Mouse (Mus musculus): ENCODE results near the gene Faap100. TPM values are rescaled to one million over a fixed set of nuclear protein-coding genes. Genes with fewer than 3 reads are reported as not detected.
"Not testable (repeated sequence)": the region's sequence is repeated elsewhere in the genome, so short reads cannot be mapped to it uniquely, and the experiment has no call there.

Gene Faap100
- polyA plus RNA-seq, 1 experiment from 2014 or later = 33.8 TPM

- 94% methylated on average over 4 of the region's 4 CpGs for WGBS
- Histone ChIP-seq H3K4me3 (ENCODE audit: low read depth, low read length) (no peak overlapping the region), H3K9me3 (ENCODE audit: control insufficient read depth, low read length) (no peaks in the 10 kb centered on the region), H3K27ac (ENCODE audit: low read depth, low read length) (no peak overlapping the region), H3K4me2 (ENCODE audit: low read depth, low read length, severe bottlenecking) (no peak overlapping the region), H3K4me1 (replicated peaks; ENCODE audit: control insufficient read depth, insufficient read depth, low read length) (peaks cover 10% of the 10 kb centered on the region), H3K27me3 (ENCODE audit: control insufficient read depth, insufficient read depth, low read length) (no peaks in the 10 kb centered on the region), H3K9ac (ENCODE audit: low read length) (no peak overlapping the region), H3K36me3 (ENCODE audit: control insufficient read depth, insufficient read depth, low read length) (no peaks in the 10 kb centered on the region)
- ATAC-seq (replicated peaks; ENCODE audit: low FRiP score) (no peak), DNase-seq (ENCODE audit: low spot score) (no peak)
These were observed 21.7 kb downstream of the Faap100 start for GRCm38 (mm10) chr11:120356900-120357299.

DNA sequence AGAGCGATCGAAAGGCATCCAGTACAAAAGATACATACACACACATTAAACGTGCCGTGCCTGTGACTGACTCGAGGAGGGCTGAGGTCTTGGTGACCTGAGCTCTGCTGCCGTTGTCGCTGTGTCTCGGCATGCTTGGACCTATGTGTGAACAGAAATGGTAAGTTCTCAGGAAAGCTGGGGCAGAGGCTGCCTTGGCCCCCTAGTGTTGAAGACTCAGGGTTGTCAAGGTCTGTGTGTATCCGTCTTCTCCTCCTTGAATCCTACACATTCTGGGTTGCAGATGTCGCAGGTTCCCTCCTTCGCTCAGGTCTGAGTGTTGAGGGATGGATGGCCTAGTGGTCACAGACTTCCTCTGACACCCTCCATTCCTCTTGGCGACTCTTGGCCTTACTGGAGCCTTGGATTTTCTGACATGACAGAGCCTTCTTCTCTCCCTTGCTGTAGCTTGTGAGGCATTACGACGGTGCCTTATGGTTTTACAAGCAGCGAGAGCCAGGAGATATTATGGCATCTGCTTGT is 22.2 kb downstream of the Faap100 start:
- no peak for DNase-seq (ENCODE audit: low spot score)
- 85% methylated on average over 15 of the region's 15 CpGs for WGBS
- H3K4me2 ChIP-seq (ENCODE audit: low read depth, low read length, severe bottlenecking) = no peak overlapping the region
- no peaks in the 10 kb centered on the region for H3K27me3 ChIP-seq (ENCODE audit: control insufficient read depth, insufficient read depth, low read length)
- no peaks in the 10 kb centered on the region for H3K9me3 ChIP-seq (ENCODE audit: control insufficient read depth, low read length)
- no peak overlapping the region for H3K27ac ChIP-seq (ENCODE audit: low read depth, low read length)
- no peak overlapping the region for H3K9ac ChIP-seq (ENCODE audit: low read length)
- no peak for ATAC-seq (replicated peaks; ENCODE audit: low FRiP score)
- H3K36me3 ChIP-seq (ENCODE audit: control insufficient read depth, insufficient read depth, low read length) = no peaks in the 10 kb centered on the region
- peaks cover 10% of the 10 kb centered on the region for H3K4me1 ChIP-seq (replicated peaks; ENCODE audit: control insufficient read depth, insufficient read depth, low read length)
- H3K4me3 ChIP-seq (ENCODE audit: low read depth, low read length) = no peak overlapping the region

- no peak overlapping the region for H3K4me3 ChIP-seq (ENCODE audit: low read depth, low read length)
- no peaks in the 10 kb centered on the region for H3K36me3 ChIP-seq (ENCODE audit: control insufficient read depth, insufficient read depth, low read length)
- H3K4me2 ChIP-seq (ENCODE audit: low read depth, low read length, severe bottlenecking) = no peak overlapping the region
- no peaks in the 10 kb centered on the region for H3K27me3 ChIP-seq (ENCODE audit: control insufficient read depth, insufficient read depth, low read length)
- no peak overlapping the region for H3K27ac ChIP-seq (ENCODE audit: low read depth, low read length)
- DNase-seq (ENCODE audit: low spot score) (no peak), ATAC-seq (replicated peaks; ENCODE audit: low FRiP score) (no peak)
- H3K9me3 ChIP-seq (ENCODE audit: control insufficient read depth, low read length) = no peaks in the 10 kb centered on the region
- 86% methylated on average over 5 of the region's 5 CpGs for WGBS
- H3K9ac ChIP-seq (ENCODE audit: low read length) = no peak overlapping the region
- peaks cover 17% of the 10 kb centered on the region for H3K4me1 ChIP-seq (replicated peaks; ENCODE audit: control insufficient read depth, insufficient read depth, low read length)
These were observed 23.1 kb downstream of the Faap100 start for GRCm38 (mm10) chr11:120355277-120356039.

- H3K4me2 ChIP-seq (ENCODE audit: low read depth, low read length, severe bottlenecking) = no peak overlapping the region
- no peaks in the 10 kb centered on the region for H3K27me3 ChIP-seq (ENCODE audit: control insufficient read depth, insufficient read depth, low read length)
- H3K36me3 ChIP-seq (ENCODE audit: control insufficient read depth, insufficient read depth, low read length) = no peaks in the 10 kb centered on the region
- no peak overlapping the region for H3K9ac ChIP-seq (ENCODE audit: low read length)
- H3K4me3 ChIP-seq (ENCODE audit: low read depth, low read length) = no peak overlapping the region
- no peaks in the 10 kb centered on the region for H3K9me3 ChIP-seq (ENCODE audit: control insufficient read depth, low read length)
- DNase-seq (ENCODE audit: low spot score) (peak; percentile 48), ATAC-seq (replicated peaks; ENCODE audit: low FRiP score) (no peak)
- peaks cover 20% of the 10 kb centered on the region for H3K4me1 ChIP-seq (replicated peaks; ENCODE audit: control insufficient read depth, insufficient read depth, low read length)
- H3K27ac ChIP-seq (ENCODE audit: low read depth, low read length) = no peak overlapping the region
- WGBS = 91% methylated on average over 17 of the region's 17 CpGs
These were observed 24.0 kb downstream of the Faap100 start for GRCm38 (mm10) chr11:120354304-120355276.

GRCm38 (mm10) chr11:120353500-120354303 is 24.9 kb downstream of the Faap100 start:
- DNase-seq (ENCODE audit: low spot score) = peak; percentile 81
- Histone ChIP-seq H3K27me3 (ENCODE audit: control insufficient read depth, insufficient read depth, low read length) (no peaks in the 10 kb centered on the region), H3K4me1 (replicated peaks; ENCODE audit: control insufficient read depth, insufficient read depth, low read length) (peaks cover 22% of the 10 kb centered on the region), H3K9ac (ENCODE audit: low read length) (no peak overlapping the region), H3K4me3 (ENCODE audit: low read depth, low read length) (no peak overlapping the region), H3K4me2 (ENCODE audit: low read depth, low read length, severe bottlenecking) (no peak overlapping the region), H3K9me3 (ENCODE audit: control insufficient read depth, low read length) (no peaks in the 10 kb centered on the region), H3K27ac (ENCODE audit: low read depth, low read length) (no peak overlapping the region), H3K36me3 (ENCODE audit: control insufficient read depth, insufficient read depth, low read length) (no peaks in the 10 kb centered on the region)
- no peak for ATAC-seq (replicated peaks; ENCODE audit: low FRiP score)
- 25% methylated on average over 26 of the region's 26 CpGs for WGBS

- H3K9me3 ChIP-seq (ENCODE audit: control insufficient read depth, low read length) = no peaks in the 10 kb centered on the region
- H3K27ac ChIP-seq (ENCODE audit: low read depth, low read length) = no peak overlapping the region
- H3K4me1 ChIP-seq (replicated peaks; ENCODE audit: control insufficient read depth, insufficient read depth, low read length) = peaks cover 14% of the 10 kb centered on the region
- H3K36me3 ChIP-seq (ENCODE audit: control insufficient read depth, insufficient read depth, low read length) = no peaks in the 10 kb centered on the region
- H3K4me3 ChIP-seq (ENCODE audit: low read depth, low read length) = no peak overlapping the region
- 76% methylated on average over 13 of the region's 13 CpGs for WGBS
- peak; percentile 50 for DNase-seq (ENCODE audit: low spot score)
- H3K27me3 ChIP-seq (ENCODE audit: control insufficient read depth, insufficient read depth, low read length) = no peaks in the 10 kb centered on the region
- no peak overlapping the region for H3K4me2 ChIP-seq (ENCODE audit: low read depth, low read length, severe bottlenecking)
- H3K9ac ChIP-seq (ENCODE audit: low read length) = no peak overlapping the region
- ATAC-seq (replicated peaks; ENCODE audit: low FRiP score) = no peak
These were observed 25.8 kb downstream of the Faap100 start for GRCm38 (mm10) chr11:120352571-120353290.

GRCm38 (mm10) chr11:120352093-120352350 is 26.5 kb downstream of the Faap100 start:
- H3K27me3 ChIP-seq (ENCODE audit: control insufficient read depth, insufficient read depth, low read length); ATAC-seq (replicated peaks; ENCODE audit: low FRiP score); H3K4me2 ChIP-seq (ENCODE audit: low read depth, low read length, severe bottlenecking); DNase-seq (ENCODE audit: low spot score); H3K27ac ChIP-seq (ENCODE audit: low read depth, low read length); H3K9ac ChIP-seq (ENCODE audit: low read length); H3K9me3 ChIP-seq (ENCODE audit: control insufficient read depth, low read length); H3K36me3 ChIP-seq (ENCODE audit: control insufficient read depth, insufficient read depth, low read length); H3K4me3 ChIP-seq (ENCODE audit: low read depth, low read length): not testable (repeated sequence)
- WGBS = 95% methylated on average over 5 of the region's 5 CpGs
- H3K4me1 ChIP-seq (replicated peaks; ENCODE audit: control insufficient read depth, insufficient read depth, low read length) = peaks cover 13% of the 10 kb centered on the region
